Mouse (Mus musculus) ZHBTc4 (cell line): ENCODE measurements around the gene Gstp3.
"Not testable (repeated sequence)": the region's sequence is repeated elsewhere in the genome, so short reads cannot be mapped to it uniquely, and the experiment has no call there.

Experiments used
- DNase-seq: peaks from one replicate; pipeline ENCODE4 v3.0.0-alpha.2; 2011; ENCODE audit warnings: low read depth, low spot score

Gstp3 gene

DNA sequence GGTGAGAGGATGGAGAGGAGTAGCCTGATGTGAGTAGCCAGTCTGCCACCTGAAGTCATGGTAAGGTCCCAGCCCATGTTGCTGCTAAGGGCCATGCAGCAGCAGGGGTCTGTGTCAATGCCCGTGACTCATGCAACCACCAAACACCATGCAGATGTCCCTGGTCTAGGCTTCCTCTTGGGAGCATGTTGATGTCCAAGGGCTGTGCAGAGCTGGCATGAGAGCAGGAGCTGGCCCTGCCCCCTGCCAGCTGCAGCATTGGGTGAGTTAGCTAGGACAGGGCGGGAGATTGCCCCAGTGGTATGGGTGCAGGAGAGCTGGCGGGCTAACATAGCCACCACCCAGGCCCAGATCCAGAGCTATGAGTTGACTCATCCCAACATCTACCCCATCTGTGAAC is 31.1 kb upstream of the Gstp3 start:
- DNase-seq = no peak

DNA sequence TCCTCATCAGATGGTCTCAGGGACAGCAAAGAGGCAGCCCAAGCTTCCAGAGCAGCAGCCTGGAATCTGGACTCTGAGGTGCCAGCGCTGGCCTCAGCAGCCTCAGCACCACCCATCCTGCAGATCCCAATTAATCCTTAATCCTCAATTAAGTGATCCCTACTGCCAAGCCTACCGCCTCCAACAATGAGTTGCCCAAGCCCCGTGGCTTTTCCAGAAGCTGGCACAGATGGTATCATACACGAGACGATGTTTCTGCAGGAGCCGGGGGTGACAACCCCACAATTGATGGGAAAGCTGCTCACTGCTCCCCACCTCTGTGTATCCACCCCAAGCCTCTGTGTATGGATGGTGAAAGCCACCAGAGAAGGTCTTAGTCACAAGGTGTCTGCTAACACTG is 29.8 kb upstream of the Gstp3 start:
- DNase-seq = no peak

DNA sequence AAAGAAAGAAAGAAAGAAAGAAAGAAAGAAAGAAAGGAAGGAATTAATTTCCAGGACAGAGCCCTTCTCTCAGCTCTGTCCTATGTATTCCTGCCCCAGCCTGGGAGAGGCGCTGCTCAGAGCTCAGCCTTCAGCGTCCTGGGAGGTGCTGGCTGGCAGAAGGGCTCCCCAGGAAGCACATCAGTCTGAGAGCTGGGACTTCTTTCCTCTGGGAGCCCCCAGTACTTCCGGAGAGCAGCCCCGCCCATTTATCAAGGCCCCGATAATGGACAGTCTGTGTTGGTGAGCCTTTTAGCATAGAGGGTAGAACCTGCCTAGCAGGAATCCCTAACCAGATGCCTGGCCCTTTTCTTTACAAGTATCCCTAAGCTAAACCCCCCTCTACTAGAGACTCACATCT is 28.8 kb upstream of the Gstp3 start:
- no peak for DNase-seq

DNA sequence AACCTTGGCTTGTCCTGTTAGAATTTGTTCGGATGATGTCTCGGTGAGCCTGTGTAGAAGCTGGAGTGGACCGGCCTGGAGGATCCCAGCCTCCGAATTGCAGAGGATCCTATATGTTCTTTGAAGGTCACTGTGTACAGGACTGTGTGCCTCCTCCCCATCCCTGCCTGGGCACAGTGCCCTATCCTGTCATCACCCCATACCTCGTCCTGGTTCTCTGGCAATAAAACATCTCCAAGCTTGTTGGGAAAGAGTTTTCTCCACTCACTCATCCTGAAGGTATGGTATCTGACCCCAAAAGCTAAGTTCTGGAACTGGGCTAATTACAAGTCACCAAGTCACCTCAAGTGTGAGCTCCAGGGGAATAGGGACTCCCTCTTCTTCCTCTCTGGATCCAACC is 27.7 kb upstream of the Gstp3 start:
- DNase-seq = no peak

DNA sequence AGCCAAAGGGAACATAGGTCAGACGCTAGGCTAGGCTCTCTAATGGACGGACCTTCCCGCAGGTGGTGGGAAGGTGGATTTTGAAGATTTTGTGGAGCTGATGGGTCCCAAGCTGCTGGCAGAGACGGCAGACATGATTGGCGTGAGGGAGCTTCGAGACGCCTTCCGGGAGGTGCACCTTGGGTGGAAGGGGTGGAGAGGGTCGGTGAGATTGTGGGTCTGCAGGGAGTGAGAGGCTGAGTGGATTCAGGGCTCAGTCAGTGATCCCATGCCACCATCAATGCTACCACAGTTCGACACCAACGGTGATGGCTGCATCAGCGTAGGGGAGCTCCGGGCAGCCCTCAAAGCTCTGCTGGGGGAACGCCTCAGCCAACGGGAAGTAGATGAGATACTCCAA is 26.8 kb upstream of the Gstp3 start:
- no peak for DNase-seq

DNA sequence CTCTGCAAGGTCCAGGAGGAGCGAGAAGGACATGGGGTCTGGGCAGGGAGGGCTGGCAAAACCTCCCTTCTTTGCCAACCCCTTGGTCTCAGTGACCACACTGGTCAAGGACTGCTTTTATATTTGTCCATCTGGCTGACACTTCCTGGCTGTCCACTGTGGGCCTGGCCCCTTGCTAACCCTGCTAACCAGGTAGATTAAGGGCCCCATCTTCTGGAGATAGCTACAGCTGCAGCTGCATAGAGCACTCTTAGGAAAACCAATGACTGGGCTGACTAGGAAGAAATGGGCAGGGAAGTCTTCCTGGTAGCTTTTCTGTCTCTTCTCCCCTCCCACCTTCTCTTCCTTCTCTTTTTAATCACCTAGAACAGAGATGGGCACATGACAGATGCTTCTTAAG is 25.6 kb upstream of the Gstp3 start:
- no peak for DNase-seq

DNA sequence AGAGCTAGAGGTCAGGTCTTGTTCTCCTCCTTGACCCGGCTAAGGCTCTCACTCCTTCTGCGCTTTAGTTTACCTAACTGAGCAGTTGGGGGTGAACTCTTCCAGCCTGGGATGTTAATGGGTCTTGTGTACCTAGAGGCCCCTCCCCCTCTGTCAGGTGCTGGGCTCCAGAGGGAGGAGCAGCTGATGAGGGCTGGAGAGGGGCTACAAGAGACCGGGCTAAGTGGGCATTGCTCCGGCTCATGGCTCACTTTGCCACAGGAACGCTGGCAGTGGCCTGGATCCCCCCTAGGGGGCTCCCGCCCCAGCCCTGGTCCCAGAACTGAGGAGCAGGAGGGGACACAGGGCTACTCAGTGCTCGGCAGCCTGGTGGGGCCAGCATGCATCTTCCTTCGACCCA is 24.5 kb upstream of the Gstp3 start:
- DNase-seq = no peak

DNA sequence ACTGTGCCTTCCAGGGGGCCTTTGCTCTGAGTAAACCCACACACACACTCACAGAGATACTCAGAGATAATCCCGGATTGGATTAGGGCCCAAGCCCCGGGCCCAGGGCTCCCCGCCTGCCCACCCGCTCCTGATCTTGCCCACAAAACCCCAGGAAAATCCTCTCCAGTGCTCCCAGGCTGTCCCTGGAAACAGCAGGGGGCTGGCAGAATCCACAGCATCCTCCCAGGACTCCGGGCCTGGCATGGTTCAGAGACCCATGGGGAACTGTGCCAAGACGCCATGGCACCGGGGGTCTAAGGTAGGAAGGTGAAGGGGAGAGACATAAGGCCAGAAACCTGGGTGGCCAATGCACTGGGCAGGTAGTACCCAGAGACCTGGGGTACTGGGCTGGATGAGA is 23.9 kb upstream of the Gstp3 start:
- DNase-seq = no peak

DNA sequence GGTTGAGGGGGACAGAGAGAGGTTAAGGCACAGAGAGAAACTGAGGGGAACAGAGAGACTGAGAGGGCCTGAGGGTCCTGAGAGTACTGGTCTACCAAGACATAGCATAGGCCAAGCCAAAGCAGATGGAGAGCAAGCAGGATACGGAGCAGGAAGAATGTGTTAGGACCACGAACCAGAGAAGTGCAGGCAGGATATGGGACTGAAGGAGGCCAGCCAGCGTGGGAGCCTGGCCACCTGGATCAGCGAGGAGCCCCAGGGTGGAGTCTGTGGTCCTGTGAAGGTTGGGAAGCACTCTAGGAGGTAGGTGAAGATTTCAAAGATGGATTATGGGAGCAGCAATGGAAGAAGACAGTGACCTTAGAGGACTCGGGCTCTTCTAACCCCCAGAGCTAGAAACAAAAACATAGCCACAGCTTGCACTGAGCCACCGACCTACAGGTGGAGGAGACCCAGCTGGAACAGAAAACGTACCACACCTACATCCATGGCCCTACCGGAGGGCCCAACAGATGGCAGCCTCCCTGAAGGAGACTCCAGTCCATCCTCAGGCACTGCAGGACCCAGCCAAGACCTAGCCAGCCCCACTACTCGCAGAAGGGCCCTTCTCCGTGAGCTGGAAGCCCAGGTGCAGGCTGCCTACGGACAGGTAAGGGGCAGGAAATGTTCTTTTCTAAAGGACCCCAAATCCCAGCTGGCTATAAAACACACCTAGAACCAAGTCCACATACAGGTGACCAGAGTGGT is 23.0 kb upstream of the Gstp3 start:
- no peak for DNase-seq

DNA sequence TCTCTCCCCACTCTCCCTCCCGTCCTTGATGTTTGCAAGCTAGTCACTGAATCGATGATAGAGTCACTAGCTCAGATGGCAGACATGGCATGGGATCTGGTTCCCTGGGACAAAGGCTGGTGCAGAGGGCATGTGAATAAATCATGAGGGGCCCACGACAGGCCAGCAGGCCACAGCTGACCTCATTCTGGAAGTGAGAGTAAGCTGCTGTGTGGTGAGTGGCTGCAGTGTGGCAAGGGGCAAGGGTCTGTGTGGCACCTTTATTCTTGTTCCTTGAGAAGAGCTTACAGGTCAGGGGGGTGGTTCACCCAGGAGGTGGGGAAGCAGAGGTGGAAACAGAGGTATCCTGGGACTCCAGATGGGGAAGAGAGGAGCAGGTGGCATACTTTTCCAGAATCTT is 22.0 kb upstream of the Gstp3 start, which contains the start of gene Cabp2:
TSS of gene Cabp2 (plus strand) at position 185 of the 400 bp plus-strand sequence.
- no peak for DNase-seq

DNA sequence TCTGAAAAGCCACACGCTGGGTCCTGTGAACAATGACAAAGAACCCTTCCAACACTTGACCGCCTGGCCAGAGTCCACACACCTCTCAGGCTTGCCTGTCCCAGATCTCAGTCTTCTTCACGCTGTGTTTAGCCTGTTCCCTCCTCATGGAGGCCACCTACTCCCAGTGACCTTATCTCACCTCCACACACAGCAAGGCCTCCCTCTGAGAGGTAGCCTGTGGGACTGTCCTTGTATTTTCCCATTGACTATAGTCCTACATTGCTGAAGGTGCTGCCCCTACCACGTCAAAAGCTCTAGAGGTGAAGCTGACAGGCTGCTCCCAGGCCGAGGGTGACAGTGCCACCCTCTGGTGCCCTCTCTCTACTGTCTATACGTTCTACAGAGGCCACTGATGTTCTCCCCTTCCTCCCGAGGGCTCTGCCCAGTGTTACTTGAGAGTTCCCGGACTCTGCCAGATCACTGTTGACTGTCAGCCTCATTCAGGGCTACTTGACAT is 21.2 kb upstream of the Gstp3 start:
- no peak for DNase-seq

DNA sequence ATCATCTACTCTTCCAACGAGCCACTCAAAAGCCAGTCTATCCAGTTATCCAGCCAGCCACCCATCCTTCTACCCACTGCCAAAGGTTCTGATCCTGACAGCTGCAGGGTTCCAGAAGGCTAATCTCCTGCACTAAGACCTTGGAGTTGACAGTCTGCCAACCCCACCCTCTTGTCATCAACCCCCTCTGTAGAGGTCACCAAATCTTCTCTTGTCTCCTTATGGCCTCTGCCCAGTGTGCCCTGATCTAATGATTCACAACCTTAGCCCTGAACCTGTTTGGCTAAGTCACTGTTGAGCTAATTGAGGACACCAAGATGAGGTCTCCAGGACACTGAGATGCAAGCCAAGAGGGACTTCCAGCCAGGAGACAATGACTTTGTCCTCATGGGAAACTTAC is 20.2 kb upstream of the Gstp3 start:
- no peak for DNase-seq

DNA sequence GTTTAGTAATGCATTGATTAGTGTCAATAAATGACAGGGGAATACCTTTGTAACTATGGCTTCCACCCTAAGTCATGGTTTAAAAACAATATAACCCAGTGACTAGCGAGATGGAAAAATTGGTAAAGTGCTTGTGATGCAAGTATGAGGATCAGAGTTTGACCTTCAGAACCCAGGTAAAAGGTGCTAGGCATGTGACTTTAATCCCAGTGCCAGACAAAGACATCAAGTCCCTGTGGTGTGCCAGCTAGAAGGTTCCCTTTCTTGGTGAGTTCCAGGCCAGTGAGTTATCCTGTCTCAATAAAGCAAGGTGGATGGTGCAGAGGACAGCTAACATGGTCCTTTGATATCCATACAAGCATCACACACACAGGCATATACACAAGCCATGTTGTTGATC is 16.2 kb upstream of the Gstp3 start:
- no peak for DNase-seq

DNA sequence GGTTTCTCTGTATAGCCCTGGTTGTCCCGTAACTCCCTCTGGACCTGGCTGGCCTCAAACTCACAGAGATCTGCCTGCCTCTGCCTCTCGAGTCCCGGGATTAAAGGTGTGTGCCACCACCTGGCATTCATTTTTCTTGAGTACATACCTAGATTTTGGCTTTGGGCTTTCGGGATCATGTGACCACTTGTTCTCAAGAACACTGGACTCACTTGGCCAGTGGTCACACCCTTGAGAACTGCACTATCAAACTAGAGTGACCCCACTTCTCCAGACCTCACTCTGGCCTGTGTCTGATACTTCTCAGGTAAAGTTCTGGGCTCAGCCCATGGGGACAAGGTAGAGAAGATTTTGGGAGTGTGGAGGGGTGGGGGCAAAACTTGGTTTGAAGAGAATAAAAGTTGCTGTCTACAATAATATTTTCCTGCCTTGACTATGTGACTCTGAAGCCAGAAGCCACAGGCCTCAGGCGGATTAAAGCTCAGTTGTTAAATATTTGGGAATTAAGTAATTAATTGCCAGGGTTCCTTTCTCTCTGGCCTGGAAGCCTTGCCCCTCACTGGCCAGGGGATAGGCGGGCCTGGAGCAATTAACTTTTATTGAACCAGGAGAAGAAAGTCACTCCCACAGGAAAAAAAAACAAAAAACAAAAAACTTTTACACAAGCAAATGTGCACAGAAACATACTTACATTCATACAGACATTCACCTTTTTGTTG is 13.5 kb upstream of the Gstp3 start:
- no peak for DNase-seq

DNA sequence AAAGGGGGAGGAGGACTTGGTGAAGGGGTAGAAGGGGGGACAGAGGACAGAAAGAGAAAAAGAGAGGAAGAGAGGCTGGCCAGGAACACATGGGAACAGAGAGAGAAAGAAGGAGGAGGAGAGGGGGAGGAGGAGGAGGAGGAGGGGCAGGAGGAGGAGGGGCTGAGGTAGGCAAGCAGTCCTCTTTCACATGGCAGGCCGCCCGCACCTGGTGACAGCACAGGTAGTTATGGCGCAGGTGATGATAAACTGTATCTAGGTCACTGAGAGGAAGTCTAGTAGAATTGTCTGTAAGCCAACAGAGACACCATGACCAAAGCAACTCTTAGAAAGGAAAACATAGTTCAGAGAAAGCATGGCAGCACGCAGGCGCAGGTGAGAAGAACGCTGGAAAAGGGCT is 12.0 kb upstream of the Gstp3 start:
- DNase-seq = no peak

DNA sequence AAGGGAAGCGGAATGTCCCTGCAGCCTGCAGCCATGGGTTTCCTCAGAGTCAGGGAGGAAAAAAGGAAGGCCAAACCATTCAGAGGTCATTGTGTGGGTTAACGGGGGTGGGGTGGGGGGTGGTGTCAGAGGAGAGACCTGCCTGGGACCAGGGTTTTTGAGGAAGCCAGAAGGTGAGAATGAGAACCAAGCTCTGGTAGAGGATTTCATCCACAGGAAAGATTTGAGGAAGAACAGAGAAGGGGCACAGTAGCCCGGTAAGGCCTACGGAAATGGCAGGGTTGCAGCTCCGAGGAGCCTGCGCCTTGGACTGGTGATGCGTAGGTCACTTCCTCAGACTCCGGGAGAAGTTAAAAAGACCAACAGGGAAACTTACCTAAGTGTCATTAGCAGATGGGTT is 11.4 kb upstream of the Gstp3 start:
- no peak for DNase-seq

DNA sequence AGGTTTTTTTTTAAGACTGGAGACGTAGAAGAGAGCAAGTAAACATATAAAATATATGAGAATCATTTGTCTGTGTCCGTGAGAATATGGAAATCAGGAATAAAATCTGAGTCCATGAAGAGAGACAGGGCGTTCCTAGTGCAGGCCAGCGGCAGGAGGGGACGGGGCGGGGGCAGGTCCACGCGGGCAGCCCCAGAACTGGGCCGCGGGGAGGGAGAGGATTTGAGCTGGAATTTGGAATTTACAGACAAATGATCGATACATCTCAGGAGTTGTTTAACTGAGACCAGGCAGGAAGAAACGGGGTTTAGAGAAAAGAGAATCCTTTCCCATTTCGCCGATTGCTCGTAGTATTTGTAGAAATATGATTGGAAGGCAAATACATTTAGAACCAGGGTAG is 10.9 kb upstream of the Gstp3 start:
- no peak for DNase-seq

DNA sequence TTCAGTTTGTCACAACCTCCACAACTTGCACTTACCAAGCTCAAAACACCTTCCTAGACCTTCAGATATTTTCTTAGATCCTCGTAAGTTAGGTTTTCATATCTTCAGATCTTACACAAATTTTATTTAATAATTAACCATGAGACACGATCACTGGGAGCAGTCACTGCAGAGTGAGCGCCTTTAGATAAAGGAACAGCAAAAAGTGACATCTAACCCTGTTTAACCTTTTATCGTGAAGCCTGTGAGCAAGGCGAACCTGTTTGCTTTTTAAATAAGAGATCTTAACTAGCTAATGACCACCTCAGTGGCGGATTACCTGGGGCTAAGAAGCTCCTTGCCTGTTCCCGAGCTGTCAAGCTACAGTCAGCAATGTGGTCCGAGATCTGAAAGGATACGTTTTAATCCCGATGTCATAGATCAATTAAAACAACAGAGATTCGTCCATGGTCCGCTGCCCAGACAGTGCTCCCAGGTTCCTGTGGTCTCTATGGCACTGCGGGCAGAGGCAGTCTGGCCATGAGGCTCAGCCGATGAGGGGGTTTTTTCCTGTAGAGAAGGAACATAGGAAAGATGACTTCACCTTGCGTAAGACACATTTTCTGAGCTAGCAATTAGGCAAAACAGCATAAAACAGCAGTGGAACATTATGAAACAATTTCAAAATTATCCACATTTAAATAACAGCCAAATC is 9.5 kb upstream of the Gstp3 start:
- DNase-seq = no peak

DNA sequence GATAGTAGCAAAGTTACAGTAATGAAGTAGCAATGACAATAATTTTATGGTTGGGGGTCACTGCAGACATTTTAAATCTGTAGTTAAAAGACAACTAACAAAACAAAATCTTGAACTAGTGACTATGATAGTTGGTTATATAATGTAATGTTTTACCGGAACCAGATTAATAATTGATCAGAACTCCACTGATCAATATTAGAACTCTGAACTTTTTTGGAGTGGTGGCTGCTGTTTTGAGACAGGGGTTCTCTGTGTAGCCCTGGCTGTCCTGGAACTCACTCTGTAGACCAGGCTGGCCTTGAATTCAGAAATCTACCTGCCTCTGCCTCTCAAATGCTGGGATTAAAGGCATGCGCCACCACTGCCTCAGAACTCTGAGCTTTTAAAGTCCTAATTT is 8.9 kb upstream of the Gstp3 start:
- not testable (repeated sequence) for DNase-seq

DNA sequence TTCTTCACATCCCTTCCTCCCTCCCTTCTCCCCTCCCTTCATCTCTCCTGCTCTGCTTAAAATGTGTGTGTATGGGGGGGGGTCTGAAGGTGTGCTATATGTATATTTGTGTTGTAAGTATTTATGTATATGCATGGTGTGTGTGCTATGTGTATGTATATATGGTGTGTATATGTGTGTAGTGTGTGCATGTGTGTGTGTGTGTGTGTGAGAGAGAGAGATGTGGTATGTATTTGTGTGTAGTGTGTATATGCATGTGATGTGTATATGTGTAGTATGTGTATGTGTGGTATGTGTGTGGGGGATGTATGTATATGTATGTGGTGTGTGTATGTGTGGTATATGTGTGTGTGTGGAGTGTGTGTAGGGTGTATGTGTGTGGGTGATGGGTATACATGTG is 7.5 kb upstream of the Gstp3 start:
- DNase-seq = no peak

DNA sequence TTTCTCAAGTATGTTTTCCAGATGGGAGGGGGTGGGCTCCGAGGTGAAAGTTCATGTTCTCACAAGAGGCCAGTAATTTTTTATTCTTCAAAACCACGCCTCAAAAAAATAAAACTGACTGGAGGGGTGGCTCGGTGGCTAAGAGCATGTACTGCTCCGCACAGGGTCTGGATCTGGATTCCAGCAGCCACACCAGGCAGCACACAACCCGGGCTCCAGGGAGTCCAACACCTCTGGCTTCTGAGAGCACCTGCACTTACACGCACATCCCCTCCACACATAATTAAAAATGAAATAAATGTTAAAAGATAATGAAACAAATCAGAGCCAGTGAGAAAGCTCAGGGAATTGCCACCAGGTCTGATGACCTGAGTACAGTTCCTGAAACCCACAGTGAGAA is 6.9 kb upstream of the Gstp3 start:
- DNase-seq = no peak

DNA sequence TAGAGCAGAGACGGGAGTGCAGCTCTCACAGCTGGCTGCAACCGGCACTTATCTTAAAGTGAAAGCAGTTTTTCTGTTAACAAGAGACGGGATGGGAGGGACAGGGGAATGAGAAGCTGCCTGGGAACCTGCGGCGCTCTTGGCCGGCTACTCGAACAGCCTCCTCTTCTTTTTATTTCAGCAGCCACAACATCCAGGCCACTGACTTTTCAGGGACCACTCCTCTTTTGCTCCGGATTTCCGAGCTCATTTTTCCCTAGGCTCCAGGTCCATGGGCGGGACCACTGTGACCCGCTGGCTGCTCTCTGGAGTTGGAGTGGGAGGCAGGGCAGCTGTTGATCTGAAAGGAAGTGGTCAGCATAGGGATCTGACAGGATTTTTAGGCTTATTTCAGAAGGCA is 5.1 kb upstream of the Gstp3 start:
- not testable (repeated sequence) for DNase-seq

DNA sequence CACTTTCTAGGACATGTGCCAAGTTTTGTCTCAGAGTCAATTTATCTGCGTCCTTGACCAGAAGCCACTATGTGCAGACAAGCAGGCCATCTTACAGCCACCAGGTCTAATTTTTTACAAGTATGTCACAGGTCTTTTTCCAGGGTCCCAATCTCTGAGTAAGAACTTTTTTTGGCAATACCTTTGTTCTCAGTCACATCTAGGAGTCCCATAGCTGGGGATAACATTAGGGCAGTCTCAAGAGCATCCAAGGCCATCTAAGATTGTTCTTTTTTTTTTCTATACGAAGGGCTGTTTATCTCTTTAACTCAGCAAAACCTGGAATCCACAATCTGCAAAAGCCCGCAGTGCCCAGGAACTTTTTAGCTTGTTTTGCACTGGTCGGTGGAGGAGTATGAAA is 4.0 kb upstream of the Gstp3 start:
- not testable (repeated sequence) for DNase-seq
